In genomic region chr3:138144060-138144641, GRCm38 (mm10) we compare ENCODE assay signal across 8 mouse cellular contexts. TPM values are rescaled to one million over a fixed set of nuclear protein-coding genes. Genes with fewer than 3 reads are reported as not detected.
DNase-seq lines count a peak whose midpoint lies in the region; ATAC-seq lines count a peak whose summit lies in the region.

No protein-coding gene starts in this region.

- peak overlapping the region; percentile 80 for H3K9ac ChIP-seq in forebrain, embryonic 14.5 days (ENCODE audit: low read length)
- peak overlapping the region; percentile 77 for H3K9ac ChIP-seq in liver, embryonic 15.5 days

- peaks cover 3% of the 10 kb centered on the region; the same call in 1 of the 2 replicates for H3K36me3 ChIP-seq in forebrain, embryonic 14.5 days (ENCODE audit: control insufficient read depth, insufficient read depth, low read length)
- peaks cover 6% of the 10 kb centered on the region; the same call in 1 of the 2 replicates for H3K36me3 ChIP-seq in liver, embryonic 15.5 days (replicated peaks)

- DNase-seq in embryo, embryonic 10.5 days (ENCODE audit: low spot score) = peak; percentile 63
- DNase-seq in embryo, embryonic 10 days (ENCODE audit: low spot score) = no peak
- peak; percentile 60 for DNase-seq in CD4-positive helper T cell, adult 2 months (ENCODE audit: low read depth, low spot score)
- no peak for DNase-seq in forebrain, embryonic 14.5 days (ENCODE audit: low spot score)
- DNase-seq in c-Kit-positive CD71-positive TER-119-positive erythroid progenitor cells, embryonic 14.5 days (ENCODE audit: low spot score) = no peak
- no peak for DNase-seq in thymus, postnatal 4 days
- no peak for DNase-seq in gastrocnemius, adult 8-10 months (ENCODE audit: low spot score in 2 of 2)

- H3K27ac ChIP-seq in forebrain, embryonic 14.5 days (ENCODE audit: low read depth, low read length) = peak overlapping the region; percentile 99
- H3K27ac ChIP-seq in liver, embryonic 15.5 days (replicated peaks) = peak overlapping the region; percentile 99

- peak overlapping the region; percentile 78 for H3K4me2 ChIP-seq in forebrain, embryonic 14.5 days (ENCODE audit: low read length)
- peak overlapping the region; percentile 91 for H3K4me2 ChIP-seq in liver, embryonic 15.5 days

- no peaks in the 10 kb centered on the region for H3K9me3 ChIP-seq in forebrain, embryonic 14.5 days (replicated peaks; ENCODE audit: control insufficient read depth, low read length)
- no peaks in the 10 kb centered on the region for H3K9me3 ChIP-seq in liver, embryonic 15.5 days (replicated peaks)

- WGBS in forebrain, embryonic 14.5 days = under 1% methylated on average over 18 of the region's 18 CpGs
- WGBS in liver, embryonic 15.5 days (ENCODE audit: insufficient replicate concordance) = under 1% methylated on average over 18 of the region's 18 CpGs

- H3K27me3 ChIP-seq in forebrain, embryonic 14.5 days (replicated peaks; ENCODE audit: control insufficient read depth, insufficient read depth, low read length) = no peaks in the 10 kb centered on the region
- H3K27me3 ChIP-seq in liver, embryonic 15.5 days = no peaks in the 10 kb centered on the region

- H3K4me1 ChIP-seq in forebrain, embryonic 14.5 days (ENCODE audit: control insufficient read depth, insufficient read depth, low read length) = no peaks in the 10 kb centered on the region; the same call in 1 of the 2 replicates
- H3K4me1 ChIP-seq in liver, embryonic 15.5 days (replicated peaks) = peaks cover 6% of the 10 kb centered on the region

- ATAC-seq in forebrain, embryonic 14.5 days = peak; percentile 1; the same call in 1 of the 2 replicates
- ATAC-seq in liver, embryonic 15.5 days (ENCODE audit: insufficient read depth) = no peak

- H3K4me3 ChIP-seq in forebrain, embryonic 14.5 days (ENCODE audit: low read depth, low read length) = peak overlapping the region; percentile 51
- H3K4me3 ChIP-seq in liver, embryonic 15.5 days (replicated peaks) = peak overlapping the region; percentile 88

RNA-seq across cellular contexts. Expression of gene Mttp, which starts 0.6 kb away (rescaled TPM):
- polyA plus RNA-seq in forebrain, embryonic 14.5 days (2014; fragmentation: Nextera tagmentation; extraction: Ambion mirVana) = 7.5 and 8.6 TPM in 2 replicates
- 35.6 and 38.2 TPM in 2 replicates for polyA plus RNA-seq in liver, embryonic 15.5 days (2015; fragmentation: Nextera tagmentation; extraction: Ambion mirVana)
- total RNA-seq in gastrocnemius, adult 8-10 months (2022) = 1 to 10 TPM; 1.3 to 2.5 (median 1.5) TPM

RNA-seq across cellular contexts. Expression of gene Trmt10a, which starts 0.9 kb away (rescaled TPM):
- 6.0 and 9.5 TPM in 2 replicates for polyA plus RNA-seq in forebrain, embryonic 14.5 days (2014; fragmentation: Nextera tagmentation; extraction: Ambion mirVana)
- 2.7 and 4.8 TPM in 2 replicates for polyA plus RNA-seq in liver, embryonic 15.5 days (2015; fragmentation: Nextera tagmentation; extraction: Ambion mirVana)
- total RNA-seq in gastrocnemius, adult 8-10 months (2022) = 1 to 10 TPM in 3 of 4 experiments, under 1 TPM in 1; 0.80 to 2.5 (median 2.1) TPM

RNA-seq across cellular contexts. Expression of gene 4930579F01Rik, which starts 49.5 kb away (rescaled TPM):
- polyA plus RNA-seq in forebrain, embryonic 14.5 days (2014; fragmentation: Nextera tagmentation; extraction: Ambion mirVana) = not detected in 2 replicates
- not detected in 2 replicates for polyA plus RNA-seq in liver, embryonic 15.5 days (2015; fragmentation: Nextera tagmentation; extraction: Ambion mirVana)
- total RNA-seq in gastrocnemius, adult 8-10 months (2022) = not detected

Comparison
In these comparisons a context has a peak if more than half of its experiments do, and no peak if none do; other contexts are left out.
1. DNase-seq: peak in embryo, embryonic 10.5 days (single experiment) and CD4-positive helper T cell, adult 2 months (single experiment); none in embryo, embryonic 10 days (single experiment), forebrain, embryonic 14.5 days (single experiment), c-Kit-positive CD71-positive TER-119-positive erythroid progenitor cells, embryonic 14.5 days (single experiment), thymus, postnatal 4 days (single experiment) and gastrocnemius, adult 8-10 months (0 of 2).